Mouse (Mus musculus) heart, embryonic 10.5 days (tissue): ENCODE results near the gene Kcnh4. TPM values are rescaled to one million over a fixed set of nuclear protein-coding genes. Genes with fewer than 3 reads are reported as not detected.
"Not testable (repeated sequence)": the region's sequence is repeated elsewhere in the genome, so short reads cannot be mapped to it uniquely, and the experiment has no call there.

Experiments used
- DNase-seq: peaks from one replicate; pipeline ENCODE4 v3.0.0-alpha.2; 2017; ENCODE audit warnings: low spot score
- H3K27ac ChIP-seq: fragments of 300-500 bp; sonication (generic); 2 replicates; pipeline ENCODE4 v1.5.1; 2016; ENCODE audit warnings: mild to moderate bottlenecking
- H3K27me3 ChIP-seq: fragments of 300-500 bp; sonication (generic); 2 replicates; pipeline ENCODE4 v1.6.1; 2016; ENCODE audit warnings: mild to moderate bottlenecking; ENCODE audit not compliant: poor library complexity, insufficient read depth, severe bottlenecking
- H3K36me3 ChIP-seq: fragments of 300-500 bp; sonication (generic); 2 replicates; pipeline ENCODE4 v1.6.1; 2016; ENCODE audit warnings: mild to moderate bottlenecking, moderate library complexity
- H3K4me1 ChIP-seq: fragments of 300-500 bp; sonication (generic); 2 replicates; pipeline ENCODE4 v1.6.1; 2016; ENCODE audit warnings: mild to moderate bottlenecking
- H3K4me3 ChIP-seq: fragments of 300-500 bp; sonication (generic); 2 replicates; pipeline ENCODE4 v1.5.1; 2016; ENCODE audit warnings: mild to moderate bottlenecking, moderate library complexity
- H3K9me3 ChIP-seq: fragments of 300-500 bp; sonication (generic); 2 replicates; pipeline ENCODE4 v1.6.1; 2016; ENCODE audit warnings: mild to moderate bottlenecking, moderate library complexity
- WGBS: fragments of 180-500 bp; shearing (Covaris S2); methylation state at CpG from one replicate; pipeline ENCODE4 v1.1.7; 2016; 5-methylcytosine and 5-hydroxymethylcytosine counted together
- polyA plus RNA-seq: library from polyadenylated mRNA; unstranded; fragments of >200 nt; fragmentation: Nextera tagmentation; extraction: Ambion mirVana; gene quantifications from 2 replicates; pipeline ENCODE4 v1.2.1, GENCODE M21; 2016

The Kcnh4 gene
- not detected in 2 replicates for polyA plus RNA-seq

- no peak for DNase-seq
- WGBS = 2% methylated on average over 40 of the region's 51 CpGs
- no peak within 1 kb of the TSS for H3K27ac ChIP-seq
- no peaks in the 10 kb centered on the region for H3K36me3 ChIP-seq
- peak within 1 kb of the TSS; percentile 47 for H3K4me3 ChIP-seq
- H3K27me3 ChIP-seq = peaks cover 82% of the 10 kb centered on the region
- H3K9me3 ChIP-seq = no peaks in the 10 kb centered on the region
- H3K4me1 ChIP-seq = peaks cover 26% of the 10 kb centered on the region
Observed at GRCm38 (mm10) chr11:100759611-100760233, at the start of gene Kcnh4. Gene Kcnh4, minus strand, starts transcription at chr11:100759942.

DNA sequence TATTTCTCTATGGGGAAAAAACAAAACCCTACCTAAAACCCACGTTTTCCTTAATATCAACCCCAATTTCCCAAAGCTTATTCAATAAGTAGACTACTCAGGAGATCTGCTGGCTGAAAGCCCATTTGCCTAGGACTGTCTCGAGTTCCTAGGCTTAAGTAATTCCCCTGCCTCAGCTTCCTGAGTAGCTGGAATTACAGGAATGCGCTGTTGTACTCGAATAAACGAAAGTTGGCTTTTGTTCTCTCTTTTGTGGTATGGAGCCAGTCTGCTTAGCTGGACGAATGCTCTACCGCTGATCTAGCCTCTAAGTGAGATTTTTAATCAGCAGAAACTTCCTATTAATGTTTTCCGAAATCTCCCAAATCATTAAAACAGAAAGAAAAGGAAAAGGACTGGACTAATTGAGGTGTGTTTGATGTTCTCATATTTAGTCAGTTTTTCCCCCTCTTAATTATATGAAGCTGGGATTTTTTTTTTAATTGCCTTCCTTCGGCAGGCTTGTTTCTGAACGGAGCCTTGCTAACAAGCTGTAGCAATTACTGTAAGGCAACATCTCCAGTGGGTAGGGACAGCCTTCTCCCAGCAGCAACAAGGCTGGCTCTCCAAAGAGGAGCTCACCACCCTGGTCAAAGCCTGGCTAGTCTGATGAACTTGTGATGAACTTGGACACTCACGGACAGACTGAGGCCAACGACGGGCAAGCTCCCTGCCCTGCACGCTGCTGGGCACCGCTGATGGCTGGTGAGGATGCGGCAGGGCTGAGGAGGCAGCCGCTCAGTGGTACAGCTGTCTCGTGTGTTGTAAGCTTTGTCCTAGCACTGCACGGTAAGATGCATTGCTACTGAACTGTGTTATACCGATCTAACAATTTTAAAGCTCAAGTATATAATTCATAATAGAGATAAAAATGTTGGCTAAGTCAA is 46.9 kb upstream of the Kcnh4 start:
- peaks cover 50% of the 10 kb centered on the region for H3K36me3 ChIP-seq
- DNase-seq = no peak
- 76% methylated on average over 20 of the region's 20 CpGs for WGBS

DNA sequence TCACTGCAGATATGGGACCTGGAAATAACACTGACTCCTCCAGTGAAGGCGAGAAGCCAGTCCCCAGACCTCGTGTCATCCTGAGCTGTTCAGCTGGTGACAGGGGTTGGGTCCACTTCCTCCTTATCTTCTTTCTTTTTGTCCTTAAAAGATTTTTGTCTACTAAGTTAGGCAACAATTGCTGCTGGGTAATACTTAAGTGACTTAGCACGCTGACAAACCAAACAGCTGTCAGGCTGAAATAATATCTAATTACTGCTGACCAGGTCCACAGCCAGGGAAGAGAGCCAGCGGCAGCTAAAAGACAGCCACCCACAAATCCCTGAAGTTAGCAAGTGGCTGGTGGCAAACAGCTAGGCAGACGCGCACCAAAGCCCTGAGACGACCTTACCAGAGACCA is 45.8 kb upstream of the Kcnh4 start:
- Histone ChIP-seq H3K27me3 (no peaks in the 10 kb centered on the region), H3K4me3 (no peak overlapping the region; the same call in 1 of the 2 replicates), H3K4me1 (peaks cover 30% of the 10 kb centered on the region), H3K36me3 (peaks cover 56% of the 10 kb centered on the region), H3K9me3 (peaks cover 5% of the 10 kb centered on the region; the same call in 1 of the 2 replicates), H3K27ac (peak overlapping the region; percentile 71; the same call in 1 of the 2 replicates)
- DNase-seq = no peak
- 36% methylated on average over 7 of the region's 7 CpGs for WGBS

More for the DNA sequence above, 46.9 kb upstream of the Kcnh4 start:
- peak overlapping the region; percentile 71; the same call in 1 of the 2 replicates for H3K27ac ChIP-seq
- peaks cover 5% of the 10 kb centered on the region; the same call in 1 of the 2 replicates for H3K9me3 ChIP-seq
- H3K27me3 ChIP-seq = no peaks in the 10 kb centered on the region
- no peak overlapping the region for H3K4me3 ChIP-seq
- H3K4me1 ChIP-seq = peaks cover 30% of the 10 kb centered on the region

DNA sequence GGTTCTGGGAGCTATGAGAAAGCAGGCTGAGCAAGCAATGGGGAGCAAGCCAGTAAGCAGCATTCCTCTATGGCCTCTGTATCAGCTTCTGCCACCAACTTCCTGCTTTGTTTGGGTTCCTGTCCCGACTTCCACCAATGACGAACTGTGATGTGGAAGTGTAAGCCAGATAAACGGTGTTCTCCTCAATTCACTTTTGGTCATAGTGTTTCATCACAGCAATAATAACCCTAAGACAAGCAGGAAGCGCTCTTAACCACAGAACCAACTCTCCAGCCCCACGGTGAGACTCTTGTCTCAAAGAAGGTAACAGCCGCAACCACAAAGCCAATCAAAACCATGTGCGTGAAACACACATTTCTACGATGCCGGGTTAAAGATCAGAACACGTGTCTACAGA is 44.7 kb upstream of the Kcnh4 start:
- no peaks in the 10 kb centered on the region for H3K27me3 ChIP-seq
- peaks cover 31% of the 10 kb centered on the region for H3K4me1 ChIP-seq
- H3K27ac ChIP-seq = no peak overlapping the region
- DNase-seq = no peak
- no peak overlapping the region for H3K4me3 ChIP-seq
- peaks cover 5% of the 10 kb centered on the region; the same call in 1 of the 2 replicates for H3K9me3 ChIP-seq
- WGBS = 95% methylated on average over 10 of the region's 10 CpGs
- H3K36me3 ChIP-seq = peaks cover 66% of the 10 kb centered on the region

GRCm38 (mm10) chr11:100799426-100799825 is 39.7 kb upstream of the Kcnh4 start:
- 88% methylated on average over 5 of the region's 5 CpGs for WGBS
- no peak for DNase-seq
- H3K4me1 ChIP-seq = 0 out of 2 replicates have a peak, but pooled peaks cover 7% of the 10 kb centered on the region
- no peaks in the 10 kb centered on the region for H3K27me3 ChIP-seq
- H3K27ac ChIP-seq = no peak overlapping the region
- peaks cover 79% of the 10 kb centered on the region for H3K36me3 ChIP-seq
- H3K4me3 ChIP-seq = no peak overlapping the region
- H3K9me3 ChIP-seq = peaks cover 4% of the 10 kb centered on the region; the same call in 1 of the 2 replicates

DNA sequence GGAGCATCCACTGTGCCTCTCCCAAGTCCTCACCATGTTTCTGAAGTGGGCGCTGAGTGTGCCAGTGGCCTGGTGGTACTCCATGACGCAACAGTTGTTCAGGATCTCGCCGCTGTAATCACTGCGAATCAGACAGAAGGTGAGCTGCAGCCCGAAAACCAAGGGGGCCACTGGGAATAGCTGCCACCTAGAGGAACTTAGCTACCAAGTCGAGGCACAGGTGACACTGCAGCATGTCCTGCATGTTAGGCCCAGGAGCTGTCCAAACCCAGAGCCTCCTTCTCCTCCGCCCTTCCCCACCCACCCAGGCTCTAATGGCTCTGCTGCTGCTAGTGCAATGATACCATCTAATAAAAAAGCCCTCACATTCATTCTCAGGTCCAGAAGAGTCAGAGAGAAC is 36.8 kb upstream of the Kcnh4 start:
- Histone ChIP-seq H3K4me3 (no peak overlapping the region), H3K27ac (no peak overlapping the region), H3K4me1 (0 out of 2 replicates have a peak, but pooled peaks cover 7% of the 10 kb centered on the region), H3K36me3 (peaks cover 71% of the 10 kb centered on the region), H3K9me3 (no peaks in the 10 kb centered on the region), H3K27me3 (no peaks in the 10 kb centered on the region)
- DNase-seq = no peak
- WGBS = 66% methylated on average over 8 of the region's 8 CpGs

DNA sequence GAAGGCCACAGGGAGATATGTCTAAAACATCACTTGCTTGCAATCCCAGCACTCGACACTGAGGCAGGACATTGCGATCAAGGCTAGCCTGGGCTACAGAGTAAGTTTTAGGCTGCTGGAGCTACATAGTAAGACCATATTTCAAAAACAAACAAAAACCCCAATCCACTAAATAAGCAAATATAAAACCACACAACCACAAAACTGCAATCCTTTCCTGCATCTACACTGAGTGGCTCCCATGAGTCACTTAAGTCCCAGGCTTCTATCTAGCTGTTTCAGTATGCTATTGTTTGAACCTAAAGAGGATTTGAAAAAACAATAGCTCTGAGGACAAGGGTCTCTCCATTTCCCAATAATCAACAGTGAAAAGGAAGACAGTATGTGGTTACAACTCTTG is 35.6 kb upstream of the Kcnh4 start:
- no peak for DNase-seq
- 97% methylated on average over 2 of the region's 2 CpGs for WGBS
- Histone ChIP-seq H3K9me3 (no peaks in the 10 kb centered on the region), H3K27me3 (no peaks in the 10 kb centered on the region), H3K36me3 (peaks cover 72% of the 10 kb centered on the region), H3K4me3 (no peak overlapping the region), H3K27ac (no peak overlapping the region), H3K4me1 (0 out of 2 replicates have a peak, but pooled peaks cover 7% of the 10 kb centered on the region)

DNA sequence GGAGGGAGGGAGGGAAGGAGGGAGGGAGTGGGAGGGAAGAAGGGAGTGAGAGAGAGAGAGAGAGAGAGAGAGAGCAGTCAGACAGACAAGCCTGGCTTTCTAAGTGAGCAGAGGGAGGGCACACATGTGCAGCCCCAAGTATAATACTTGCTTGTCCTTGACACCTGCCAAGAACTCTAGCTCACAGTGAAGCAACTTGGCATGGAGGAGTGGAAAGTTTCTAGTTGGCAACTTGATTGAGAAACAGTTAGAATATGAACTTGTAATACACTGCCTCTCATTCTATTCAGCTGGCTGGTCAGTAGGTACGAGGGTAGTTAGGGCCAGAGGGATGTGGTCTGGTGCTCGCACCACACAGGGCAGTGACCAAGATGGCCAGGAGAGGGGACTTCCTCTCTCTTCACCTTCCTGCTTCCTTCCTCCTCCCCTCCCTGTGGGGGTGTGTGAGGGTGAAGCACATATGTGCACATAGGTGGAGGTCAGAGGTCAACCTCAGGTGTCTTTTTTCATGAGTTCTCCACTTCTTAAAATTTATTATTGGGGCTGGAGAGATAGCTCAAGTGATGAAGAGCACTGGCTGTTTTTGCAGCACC is 31.8 kb upstream of the Kcnh4 start:
- WGBS = 84% methylated on average over 2 of the region's 2 CpGs
- Histone ChIP-seq H3K27me3 (no peaks in the 10 kb centered on the region), H3K36me3 (peaks cover 81% of the 10 kb centered on the region), H3K4me3 (no peak overlapping the region), H3K27ac (no peak overlapping the region), H3K4me1 (no peaks in the 10 kb centered on the region), H3K9me3 (no peaks in the 10 kb centered on the region)
- no peak for DNase-seq

GRCm38 (mm10) chr11:100790644-100791043 is 30.9 kb upstream of the Kcnh4 start:
- H3K4me3 ChIP-seq, H3K27ac ChIP-seq, H3K27me3 ChIP-seq, H3K9me3 ChIP-seq, DNase-seq, H3K4me1 ChIP-seq: not testable (repeated sequence)
- 82% methylated on average over 9 of the region's 9 CpGs for whole genome bisulfite sequencing
- peaks cover 82% of the 10 kb centered on the region for H3K36me3 ChIP-seq

GRCm38 (mm10) chr11:100789702-100790101 is 30.0 kb upstream of the Kcnh4 start:
- no peaks in the 10 kb centered on the region for H3K27me3 ChIP-seq
- 82% methylated on average over 3 of the region's 3 CpGs for WGBS
- peaks cover 89% of the 10 kb centered on the region for H3K36me3 ChIP-seq
- H3K27ac ChIP-seq = no peak overlapping the region
- no peak overlapping the region for H3K4me3 ChIP-seq
- DNase-seq = no peak
- H3K9me3 ChIP-seq = no peaks in the 10 kb centered on the region
- no peaks in the 10 kb centered on the region for H3K4me1 ChIP-seq

DNA sequence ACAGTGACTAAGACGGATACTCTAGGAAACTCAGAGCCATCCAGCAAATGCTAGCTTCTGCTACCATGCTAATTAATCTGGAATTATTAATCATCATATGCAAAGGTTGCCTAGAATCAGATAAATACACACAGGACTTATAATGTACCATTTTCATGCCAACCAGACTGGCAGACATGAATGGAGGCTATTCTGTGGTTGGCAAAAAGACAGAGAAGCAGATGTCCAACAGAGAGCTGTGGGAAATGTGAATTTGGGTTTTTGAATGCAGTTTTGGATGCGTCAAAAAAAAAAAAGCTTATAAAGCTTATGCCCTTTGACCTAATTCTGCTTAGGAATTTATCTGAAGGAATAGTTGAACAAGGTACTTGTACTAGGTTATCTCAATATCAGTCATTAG is 26.0 kb upstream of the Kcnh4 start:
- Histone ChIP-seq H3K4me3 (no peak overlapping the region), H3K9me3 (no peaks in the 10 kb centered on the region), H3K27ac (no peak overlapping the region), H3K27me3 (no peaks in the 10 kb centered on the region), H3K4me1 (peaks cover 12% of the 10 kb centered on the region; the same call in 1 of the 2 replicates), H3K36me3 (peaks cover 90% of the 10 kb centered on the region)
- 95% methylated on average over 2 of the region's 2 CpGs for WGBS
- DNase-seq = no peak

GRCm38 (mm10) chr11:100784286-100784685 is 24.5 kb upstream of the Kcnh4 start:
- WGBS = 84% methylated on average over 8 of the region's 8 CpGs
- DNase-seq = no peak
- peaks cover 86% of the 10 kb centered on the region for H3K36me3 ChIP-seq

More at GRCm38 (mm10) chr11:100784286-100784685, 24.5 kb upstream of the Kcnh4 start:
- Histone ChIP-seq H3K4me3 (no peak overlapping the region), H3K4me1 (peaks cover 12% of the 10 kb centered on the region; the same call in 1 of the 2 replicates), H3K9me3 (no peaks in the 10 kb centered on the region), H3K27ac (no peak overlapping the region), H3K27me3 (no peaks in the 10 kb centered on the region)
